Mouse (Mus musculus) left cerebral cortex, adult 9 months (tissue): Measurements from ENCODE around the gene Thsd4.

Source experiments
- DNase-seq, 2 experiments: peaks; one replicate each; pipeline ENCODE4 v3.0.0; 2022; ENCODE audit warnings: low spot score in 2 of 2

Gene Thsd4

GRCm38 (mm10) chr9:60150511-60150910 lies 371.3 kb downstream of the Thsd4 start:
- DNase-seq = no peak

GRCm38 (mm10) chr9:60148988-60149387 lies 372.9 kb downstream of the Thsd4 start:
- DNase-seq = no peak

GRCm38 (mm10) chr9:60147401-60147800 lies 374.4 kb downstream of the Thsd4 start:
- DNase-seq = no peak

- peak in 1 of 2 experiments; percentile 49 for DNase-seq
These were observed 378.0 kb downstream of the Thsd4 start for GRCm38 (mm10) chr9:60143816-60144215.

- no peak for DNase-seq
These were observed 380.7 kb downstream of the Thsd4 start for GRCm38 (mm10) chr9:60141081-60141514.

- no peak for DNase-seq
These were observed 381.4 kb downstream of the Thsd4 start for GRCm38 (mm10) chr9:60140411-60140810.

- no peak for DNase-seq
These were observed 382.4 kb downstream of the Thsd4 start for GRCm38 (mm10) chr9:60139446-60139845.

GRCm38 (mm10) chr9:60129235-60129991 lies 392.4 kb downstream of the Thsd4 start:
- DNase-seq = no peak

- DNase-seq = no peak
These were observed 394.9 kb downstream of the Thsd4 start for GRCm38 (mm10) chr9:60126961-60127360.

GRCm38 (mm10) chr9:60124102-60124501 lies 397.7 kb downstream of the Thsd4 start:
- DNase-seq = no peak

GRCm38 (mm10) chr9:60123066-60123465 lies 398.8 kb downstream of the Thsd4 start:
- no peak for DNase-seq

GRCm38 (mm10) chr9:60119846-60120245 lies 402.0 kb downstream of the Thsd4 start:
- DNase-seq = no peak

- no peak for DNase-seq
These were observed 404.0 kb downstream of the Thsd4 start for GRCm38 (mm10) chr9:60117831-60118230.

GRCm38 (mm10) chr9:60115711-60116247 lies 406.1 kb downstream of the Thsd4 start:
- DNase-seq = no peak

- no peak for DNase-seq
These were observed 406.5 kb downstream of the Thsd4 start for GRCm38 (mm10) chr9:60115306-60115705.

- DNase-seq = no peak
These were observed 411.6 kb downstream of the Thsd4 start for GRCm38 (mm10) chr9:60110200-60110599.

GRCm38 (mm10) chr9:60106683-60107082 lies 415.2 kb downstream of the Thsd4 start:
- no peak for DNase-seq

- DNase-seq = no peak
These were observed 415.7 kb downstream of the Thsd4 start for GRCm38 (mm10) chr9:60106106-60106505.

- DNase-seq = no peak
These were observed 427.6 kb downstream of the Thsd4 start for GRCm38 (mm10) chr9:60094211-60094610.

- DNase-seq = no peak
These were observed 429.4 kb downstream of the Thsd4 start for GRCm38 (mm10) chr9:60092428-60092827.

GRCm38 (mm10) chr9:60089441-60089840 lies 432.4 kb downstream of the Thsd4 start:
- DNase-seq = no peak

GRCm38 (mm10) chr9:60088101-60088500 lies 433.7 kb downstream of the Thsd4 start:
- DNase-seq = no peak

- no peak for DNase-seq
These were observed 439.7 kb downstream of the Thsd4 start for GRCm38 (mm10) chr9:60082107-60082581.
